Mouse (Mus musculus): ENCODE measurements around the gene Arl13b.

DNA sequence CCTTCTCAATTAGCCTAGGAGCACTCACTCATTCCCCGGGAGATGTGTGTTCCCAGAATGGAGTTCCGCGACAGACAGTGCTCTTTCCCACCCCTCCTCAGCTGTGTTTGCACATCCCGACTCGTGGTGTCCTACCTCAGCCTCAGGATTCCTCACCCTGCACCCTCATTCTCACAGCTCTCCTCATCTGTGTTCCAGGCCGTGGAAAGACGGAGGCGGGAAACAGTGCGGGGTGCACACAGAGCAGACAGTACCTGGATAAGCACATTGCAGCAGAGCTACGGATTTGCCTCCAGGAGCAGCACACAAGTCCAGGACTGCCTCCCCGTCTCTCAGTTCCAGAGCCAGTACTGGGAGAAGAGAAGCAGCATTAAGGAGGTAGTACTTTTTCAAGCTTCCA, 70.8 kb downstream of the Arl13b start:
- TF ChIP-seq TAL1 (IDR thresholded peaks at IDR 0.05; ENCODE audit: low read length), result no peak
- TF ChIP-seq GATA1 (IDR thresholded peaks at IDR 0.05; ENCODE audit: low read length), result no peak
